8 mouse cellular contexts compared by ENCODE assay signal in the genomic region with DNA sequence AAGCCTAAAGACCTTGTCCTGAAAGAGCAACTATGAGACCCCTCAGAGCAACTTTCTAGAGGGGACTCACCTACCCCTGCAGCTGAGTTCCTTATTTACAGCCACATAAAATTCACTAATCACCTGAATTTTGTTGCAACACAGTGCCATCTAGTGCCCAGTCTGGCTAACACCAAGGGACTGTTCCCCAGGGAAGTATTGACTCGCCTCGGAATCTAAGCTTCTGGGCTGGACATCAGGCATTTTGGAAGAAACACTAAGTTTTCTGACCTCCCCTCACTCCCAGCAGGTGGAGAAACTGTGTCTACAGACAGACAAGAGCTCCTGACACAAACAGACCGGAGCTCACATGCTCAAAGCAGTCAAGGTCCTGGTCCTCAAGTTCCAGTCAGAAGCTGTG.
DNase-seq lines count a peak whose midpoint lies in the region; ATAC-seq and TF ChIP-seq lines count a peak whose summit lies in the region.

No protein-coding gene starts in this region.

- peak; percentile 80 for TF ChIP-seq CTCF in gastrocnemius, adult 2 months (IDR thresholded peaks at IDR 0.05)
- TF ChIP-seq CTCF in kidney, postnatal 0 days (IDR thresholded peaks at IDR 0.05; ENCODE audit: low read depth), result peak; percentile 86
- peak; percentile 79 for TF ChIP-seq CTCF in lung, embryonic 14.5 days (IDR thresholded peaks at IDR 0.05; ENCODE audit: low read depth)

- H3K9me3 ChIP-seq in kidney, postnatal 0 days (replicated peaks; ENCODE audit: low read length), result no peaks in the 10 kb centered on the region
- no peaks in the 10 kb centered on the region for H3K9me3 ChIP-seq in lung, embryonic 14.5 days (ENCODE audit: low read depth, low read length)

- ATAC-seq in kidney, postnatal 0 days (replicated peaks; ENCODE audit: low FRiP score, low read depth), result no peak
- ATAC-seq in lung, embryonic 14.5 days (ENCODE audit: insufficient read depth), result no peak

- no peak overlapping the region for H3K27ac ChIP-seq in gastrocnemius, adult 2 months
- H3K27ac ChIP-seq in kidney, postnatal 0 days, result no peak overlapping the region
- H3K27ac ChIP-seq in lung, embryonic 14.5 days (ENCODE audit: low read depth), result no peak overlapping the region

- 6% methylated on average over 3 of the region's 3 CpGs for WGBS in kidney, postnatal 0 days
- WGBS in lung, embryonic 14.5 days, result 7% methylated on average over 3 of the region's 3 CpGs

- intact Hi-C loops in gastrocnemius, adult 2 months (cut with DNase I), result loop anchor here (1.0 to 10.0 kb wide), 3 partner anchors 207 to 1047 kb away; no protein-coding TSS in a partner anchor

- peak; percentile 53 for DNase-seq in A20 (ENCODE audit: low read depth, low spot score)
- DNase-seq in R1 (ENCODE audit: low read depth, low spot score), result peak; percentile 73
- peak; percentile 79 to 85 for DNase-seq in cerebellum, postnatal 25 days
- DNase-seq in gastrocnemius, adult 2 months, result peak; percentile 34
- DNase-seq in kidney, postnatal 0 days (ENCODE audit: low spot score), result peak; percentile 91
- peak; percentile 90 for DNase-seq in lung, embryonic 14.5 days
- peak; percentile 90 for DNase-seq in retina, embryonic 14.5 days (ENCODE audit: low spot score)
- DNase-seq in urinary bladder, adult 2 months (ENCODE audit: low spot score), result peak; percentile 30

- H3K36me3 ChIP-seq in kidney, postnatal 0 days (ENCODE audit: insufficient read depth, low read length), result no peaks in the 10 kb centered on the region
- H3K36me3 ChIP-seq in lung, embryonic 14.5 days (ENCODE audit: insufficient read depth), result no peaks in the 10 kb centered on the region

- no peak overlapping the region for H3K4me2 ChIP-seq in kidney, postnatal 0 days (ENCODE audit: low read length)
- no peak overlapping the region for H3K4me2 ChIP-seq in lung, embryonic 14.5 days

- H3K9ac ChIP-seq in kidney, postnatal 0 days (ENCODE audit: low read depth, low read length), result no peak overlapping the region
- H3K9ac ChIP-seq in lung, embryonic 14.5 days, result no peak overlapping the region

- H3K4me1 ChIP-seq in kidney, postnatal 0 days (replicated peaks; ENCODE audit: insufficient read depth, low read length), result no peaks in the 10 kb centered on the region; the same call in 1 of the 2 replicates
- H3K4me1 ChIP-seq in lung, embryonic 14.5 days (ENCODE audit: insufficient read depth), result peaks cover 4% of the 10 kb centered on the region; the same call in 1 of the 2 replicates

- no peak overlapping the region for H3K4me3 ChIP-seq in gastrocnemius, adult 2 months
- no peak overlapping the region for H3K4me3 ChIP-seq in kidney, postnatal 0 days (replicated peaks; ENCODE audit: low read depth, low read length)
- no peak overlapping the region for H3K4me3 ChIP-seq in lung, embryonic 14.5 days (ENCODE audit: low read depth, low read length)

- H3K27me3 ChIP-seq in kidney, postnatal 0 days (ENCODE audit: insufficient read depth, low read length), result no peaks in the 10 kb centered on the region
- no peaks in the 10 kb centered on the region for H3K27me3 ChIP-seq in lung, embryonic 14.5 days (ENCODE audit: insufficient read depth, low read length)

Comparison
In these comparisons a context has a peak if more than half of its experiments do, and no peak if none do; other contexts are left out.
1. DNase-seq: peak in every context shown above with its lines; median percentile 91 in kidney, postnatal 0 days; 90 in lung, embryonic 14.5 days; 90 in retina, embryonic 14.5 days; 82 in cerebellum, postnatal 25 days; 73 in R1; 53 in A20; 34 in gastrocnemius, adult 2 months; 30 in urinary bladder, adult 2 months.